Mouse (Mus musculus): ENCODE results near the gene Efcab14.

- TF ChIP-seq EP300 (optimal IDR thresholded peaks at IDR 0.05) (no peak), CTCF (IDR thresholded peaks at IDR 0.05; ENCODE audit: low read depth) (no peak)
Observed at GRCm38 (mm10) chr4:115764581-115764980, 27.0 kb downstream of the Efcab14 start.

Measured in stomach, postnatal 0 days (tissue).